In the genomic region with DNA sequence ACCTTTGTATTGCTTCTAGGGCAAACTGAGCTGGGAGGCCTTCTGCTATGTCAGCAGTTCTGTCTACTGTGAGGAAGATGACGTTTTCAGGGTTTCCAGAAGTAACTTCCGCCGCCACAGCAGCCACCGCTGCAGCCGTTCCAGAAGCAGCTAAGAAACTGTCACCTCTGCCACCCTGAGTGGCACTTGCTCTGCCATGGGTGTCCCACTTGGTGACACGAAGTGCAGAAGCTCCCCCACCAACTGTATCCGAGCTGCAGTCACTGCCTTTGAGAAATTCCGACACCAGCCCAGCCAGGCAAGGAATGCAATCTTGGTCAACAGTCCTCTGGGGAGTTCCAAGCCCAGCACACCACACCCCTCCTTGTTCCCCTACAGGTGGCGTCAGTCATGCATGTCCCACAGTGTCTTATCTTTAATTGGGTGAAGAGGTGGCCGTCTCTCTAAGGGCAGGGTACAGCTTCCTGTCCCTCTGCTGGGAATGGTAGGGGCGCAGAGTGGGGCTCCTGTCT, we compare ENCODE assay signal across 10 mouse cellular contexts. TPM values are rescaled to one million over a fixed set of nuclear protein-coding genes. Genes with fewer than 3 reads are reported as not detected.
DNase-seq lines count a peak whose midpoint lies in the region; ATAC-seq and TF ChIP-seq lines count a peak whose summit lies in the region.
"Had no signal": no experiment of that assay in that cellular context is flagged by ENCODE, and none has a peak within 500 bp of the region (broad histone marks: within the 10 kb centered on the region; RNA-seq: fewer than 3 reads in every experiment).

No protein-coding gene starts in this region.

- intact Hi-C loops in heart, postnatal 14 days (cut with DNase I), result no loop called here
- intact Hi-C loops in left cerebral cortex, postnatal 4 days (cut with DNase I), result no loop called here

- 26% methylated on average over 11 of the region's 11 CpGs for WGBS in heart, embryonic 10.5 days
- WGBS in intestine, postnatal 0 days, result 26% methylated on average over 11 of the region's 11 CpGs
- WGBS in stomach, embryonic 14.5 days, result 36% methylated on average over 11 of the region's 11 CpGs
- WGBS in forebrain, embryonic 13.5 days, result 51% methylated on average over 11 of the region's 11 CpGs

- peak overlapping the region; percentile 35 for H3K4me3 ChIP-seq in heart, embryonic 10.5 days
- peak overlapping the region; percentile 60 for H3K4me3 ChIP-seq in brown adipose tissue, adult 24 weeks (ENCODE audit: insufficient read depth, low read depth, low read length)
- no peak overlapping the region for H3K4me3 ChIP-seq in intestine, postnatal 0 days (ENCODE audit: low read depth, low read length)
- H3K4me3 ChIP-seq in stomach, embryonic 14.5 days (ENCODE audit: low read depth, low read length), result no peak overlapping the region
- no peak overlapping the region for H3K4me3 ChIP-seq in forebrain, embryonic 13.5 days

- H3K27ac ChIP-seq in heart, embryonic 10.5 days, result no peak overlapping the region
- H3K27ac ChIP-seq in brown adipose tissue, adult 24 weeks (replicated peaks; ENCODE audit: low read depth, low read length), result no peak overlapping the region
- H3K27ac ChIP-seq in intestine, postnatal 0 days (ENCODE audit: low read depth, low read length), result no peak overlapping the region
- H3K27ac ChIP-seq in stomach, embryonic 14.5 days (ENCODE audit: low read length), result no peak overlapping the region; the same call in 1 of the 2 replicates
- no peak overlapping the region for H3K27ac ChIP-seq in forebrain, embryonic 13.5 days

- peaks cover 11% of the 10 kb centered on the region for H3K4me1 ChIP-seq in heart, embryonic 10.5 days
- H3K4me1 ChIP-seq in brown adipose tissue, adult 24 weeks (ENCODE audit: control insufficient read depth, insufficient read depth, insufficient read length, low read length), result peaks cover 4% of the 10 kb centered on the region; the same call in 1 of the 2 replicates
- no peaks in the 10 kb centered on the region for H3K4me1 ChIP-seq in intestine, postnatal 0 days (replicated peaks; ENCODE audit: control insufficient read depth, insufficient read depth, low read length)
- H3K4me1 ChIP-seq in stomach, embryonic 14.5 days (ENCODE audit: control insufficient read depth, insufficient read depth, low read length), result 0 out of 2 replicates have a peak, but pooled peaks cover 2% of the 10 kb centered on the region
- H3K4me1 ChIP-seq in forebrain, embryonic 13.5 days, result no peaks in the 10 kb centered on the region

- 0 out of 2 replicates have a peak, but pooled peaks have one; percentile 31 for TF ChIP-seq CTCF in intestine, postnatal 0 days (IDR thresholded peaks at IDR 0.05; ENCODE audit: low read depth)

- H3K27me3 ChIP-seq in heart, embryonic 10.5 days (ENCODE audit: insufficient read depth, poor library complexity, severe bottlenecking), result no peaks in the 10 kb centered on the region
- H3K27me3 ChIP-seq in intestine, postnatal 0 days (replicated peaks; ENCODE audit: control insufficient read depth, insufficient read depth, low read length), result no peaks in the 10 kb centered on the region
- H3K27me3 ChIP-seq in stomach, embryonic 14.5 days (ENCODE audit: control insufficient read depth, insufficient read depth, low read length), result no peaks in the 10 kb centered on the region
- H3K27me3 ChIP-seq in forebrain, embryonic 13.5 days, result peaks cover 4% of the 10 kb centered on the region; the same call in 1 of the 2 replicates

- ATAC-seq in intestine, postnatal 0 days, result peak; percentile 36; the same call in 1 of the 2 replicates
- 0 out of 2 replicates have a peak, but pooled peaks have one; percentile 58 for ATAC-seq in stomach, embryonic 14.5 days (ENCODE audit: insufficient number of reproducible peaks, insufficient read depth, low FRiP score, low read depth)
- no peak for ATAC-seq in forebrain, embryonic 13.5 days

- no peaks in the 10 kb centered on the region for H3K9me3 ChIP-seq in heart, embryonic 10.5 days
- no peaks in the 10 kb centered on the region for H3K9me3 ChIP-seq in intestine, postnatal 0 days (ENCODE audit: control insufficient read depth)
- no peaks in the 10 kb centered on the region for H3K9me3 ChIP-seq in stomach, embryonic 14.5 days (ENCODE audit: control insufficient read depth, low read depth, low read length)
- no peaks in the 10 kb centered on the region for H3K9me3 ChIP-seq in forebrain, embryonic 13.5 days (replicated peaks)

- peak overlapping the region; percentile 51 for H3K4me2 ChIP-seq in intestine, postnatal 0 days (replicated peaks; ENCODE audit: low read depth)
- H3K4me2 ChIP-seq in stomach, embryonic 14.5 days (replicated peaks; ENCODE audit: low read depth, low read length), result no peak overlapping the region; the same call in 1 of the 2 replicates
- no peak overlapping the region for H3K4me2 ChIP-seq in forebrain, embryonic 13.5 days

- peak; percentile 75 for DNase-seq in heart, embryonic 10.5 days (ENCODE audit: low spot score)
- no peak for DNase-seq in heart, postnatal 14 days
- DNase-seq in left cerebral cortex, postnatal 4 days, result no peak
- no peak for DNase-seq in Muller cell, postnatal 12 days (ENCODE audit: inconsistent ontology term)
- DNase-seq: gastrocnemius, postnatal 36 days; right cerebral cortex, postnatal 4 days had no signal

- H3K9ac ChIP-seq in intestine, postnatal 0 days (ENCODE audit: low read depth, low read length), result no peak overlapping the region
- H3K9ac ChIP-seq in stomach, embryonic 14.5 days (replicated peaks; ENCODE audit: low read depth, low read length), result no peak overlapping the region
- no peak overlapping the region for H3K9ac ChIP-seq in forebrain, embryonic 13.5 days

- H3K36me3 ChIP-seq in heart, embryonic 10.5 days, result no peaks in the 10 kb centered on the region
- H3K36me3 ChIP-seq in intestine, postnatal 0 days (ENCODE audit: control insufficient read depth, insufficient read depth), result no peaks in the 10 kb centered on the region
- no peaks in the 10 kb centered on the region for H3K36me3 ChIP-seq in stomach, embryonic 14.5 days (ENCODE audit: control insufficient read depth, insufficient read depth, low read length)
- H3K36me3 ChIP-seq in forebrain, embryonic 13.5 days (ENCODE audit: poor library complexity, severe bottlenecking), result no peaks in the 10 kb centered on the region

RNA-seq across cellular contexts. Expression of a gene that starts 14.0 kb away (rescaled TPM):
- 36.7 and 54.6 TPM in 2 replicates for polyA plus RNA-seq in heart, embryonic 10.5 days (2016; fragmentation: Nextera tagmentation; extraction: Ambion mirVana)
- 10 to 100 TPM; 47.3 to 59.0 TPM for total RNA-seq in heart, postnatal 14 days (2021)
- polyA plus RNA-seq in brown adipose tissue, adult 24 weeks (2012; ENCODE audit: insufficient read depth, insufficient read length, missing spikeins), result 27.0 and 33.8 TPM in 2 replicates
- polyA plus RNA-seq in intestine, postnatal 0 days (2015; fragmentation: Nextera tagmentation; extraction: Ambion mirVana), result 7.0 and 7.5 TPM in 2 replicates
- 34.4 and 34.5 TPM in 2 replicates for polyA plus RNA-seq in stomach, embryonic 14.5 days (2014; fragmentation: Nextera tagmentation; extraction: Ambion mirVana)
- total RNA-seq in left cerebral cortex, postnatal 4 days (2021), result 1 to 10 TPM; 6.7 to 8.7 TPM
- 1.3 and 2.1 TPM in 2 replicates for polyA plus RNA-seq in forebrain, embryonic 13.5 days (2015; fragmentation: Nextera tagmentation; extraction: Ambion mirVana)

RNA-seq across cellular contexts. Expression of a gene that starts 27.6 kb away (rescaled TPM):
- 0.62 and 0.63 TPM in 2 replicates for polyA plus RNA-seq in heart, embryonic 10.5 days (2016; fragmentation: Nextera tagmentation; extraction: Ambion mirVana)
- total RNA-seq in heart, postnatal 14 days (2021), result under 1 TPM; 0.63 to 0.98 TPM
- polyA plus RNA-seq in brown adipose tissue, adult 24 weeks (2012; ENCODE audit: insufficient read depth, insufficient read length, missing spikeins), result 2.4 and 3.6 TPM in 2 replicates
- polyA plus RNA-seq in intestine, postnatal 0 days (2015; fragmentation: Nextera tagmentation; extraction: Ambion mirVana), result 0.78 and 1.2 TPM in 2 replicates
- 2.5 TPM in 2 replicates for polyA plus RNA-seq in stomach, embryonic 14.5 days (2014; fragmentation: Nextera tagmentation; extraction: Ambion mirVana)
- 10 to 100 TPM; 11.0 to 12.8 TPM for total RNA-seq in left cerebral cortex, postnatal 4 days (2021)
- 1.1 TPM in 2 replicates for polyA plus RNA-seq in forebrain, embryonic 13.5 days (2015; fragmentation: Nextera tagmentation; extraction: Ambion mirVana)

Comparison
In these comparisons a context has a peak if more than half of its experiments do, and no peak if none do; other contexts are left out.
1. H3K4me3 ChIP-seq: peak in heart, embryonic 10.5 days (single experiment) and brown adipose tissue, adult 24 weeks (single experiment); none in intestine, postnatal 0 days (single experiment), stomach, embryonic 14.5 days (single experiment) and forebrain, embryonic 13.5 days (single experiment).